Mouse (Mus musculus) midbrain, embryonic 14.5 days (tissue): ENCODE measurements around the gene B4galnt2. TPM values are rescaled to one million over a fixed set of nuclear protein-coding genes. Genes with fewer than 3 reads are reported as not detected.
A peak's percentile ranks its signal among the peaks of the same experiment; 100 is the strongest.

Source experiments
- ATAC-seq: fragments of 200-750 bp; cut with Nextera tagmentation; 2 replicates; pipeline ENCODE4 v1.8.0; 2017; ENCODE audit warnings: moderate number of reproducible peaks, moderate library complexity; ENCODE audit not compliant: low FRiP score, low TSS enrichment
- DNase-seq: peaks from one replicate; pipeline ENCODE4 v3.0.0-alpha.2; 2015
- H3K27ac ChIP-seq: fragments of 300-500 bp; sonication (generic); replicated peaks from 2 replicates; pipeline ENCODE4 v1.5.1; 2014; ENCODE audit warnings: mild to moderate bottlenecking, low read depth, low read length, moderate library complexity
- H3K27me3 ChIP-seq: fragments of 300-500 bp; sonication (generic); 2 replicates; pipeline ENCODE4 v1.6.1; 2014; ENCODE audit warnings: low read length, control low read depth, mixed read lengths; ENCODE audit not compliant: control insufficient read depth, insufficient read depth
- H3K36me3 ChIP-seq: fragments of 300-500 bp; sonication (generic); 2 replicates; pipeline ENCODE4 v1.6.1; 2014; ENCODE audit warnings: low read length, control low read depth; ENCODE audit not compliant: control insufficient read depth, insufficient read depth
- H3K4me1 ChIP-seq: fragments of 300-500 bp; sonication (generic); 2 replicates; pipeline ENCODE4 v1.6.1; 2014; ENCODE audit warnings: mild to moderate bottlenecking, antibody characterized with exemption, low read length, control low read depth; ENCODE audit not compliant: control insufficient read depth, insufficient read depth
- H3K4me2 ChIP-seq: fragments of 300-500 bp; sonication (generic); 2 replicates; pipeline ENCODE4 v1.6.1; 2014; ENCODE audit warnings: mild to moderate bottlenecking, low read length, moderate library complexity
- H3K4me3 ChIP-seq: fragments of 300-500 bp; sonication (generic); replicated peaks from 2 replicates; pipeline ENCODE4 v1.5.1; 2014; ENCODE audit warnings: low read depth, low read length
- H3K9ac ChIP-seq: fragments of 300-500 bp; sonication (generic); replicated peaks from 2 replicates; pipeline ENCODE4 v1.6.1; 2014; ENCODE audit warnings: mild to moderate bottlenecking, low read length, moderate library complexity
- H3K9me3 ChIP-seq: fragments of 300-500 bp; sonication (generic); 2 replicates; pipeline ENCODE4 v1.6.1; 2016; ENCODE audit warnings: low read length, control low read depth, mixed read lengths; ENCODE audit not compliant: control insufficient read depth
- WGBS: fragments of 180-500 bp; shearing (Covaris S2); extraction: QIAGEN DNeasy Blood & Tissue Kit; methylation state at CpG from one replicate; pipeline ENCODE4 v1.1.7; 2014; 5-methylcytosine and 5-hydroxymethylcytosine counted together
- polyA plus RNA-seq: library from polyadenylated mRNA; unstranded; fragments of >200 nt; fragmentation: Nextera tagmentation; extraction: Ambion mirVana; gene quantifications from 2 replicates; pipeline ENCODE4 v1.2.1, GENCODE M21; 2014

B4galnt2 gene
- polyA plus RNA-seq, 1 experiment from 2014 or later, result not detected

DNA sequence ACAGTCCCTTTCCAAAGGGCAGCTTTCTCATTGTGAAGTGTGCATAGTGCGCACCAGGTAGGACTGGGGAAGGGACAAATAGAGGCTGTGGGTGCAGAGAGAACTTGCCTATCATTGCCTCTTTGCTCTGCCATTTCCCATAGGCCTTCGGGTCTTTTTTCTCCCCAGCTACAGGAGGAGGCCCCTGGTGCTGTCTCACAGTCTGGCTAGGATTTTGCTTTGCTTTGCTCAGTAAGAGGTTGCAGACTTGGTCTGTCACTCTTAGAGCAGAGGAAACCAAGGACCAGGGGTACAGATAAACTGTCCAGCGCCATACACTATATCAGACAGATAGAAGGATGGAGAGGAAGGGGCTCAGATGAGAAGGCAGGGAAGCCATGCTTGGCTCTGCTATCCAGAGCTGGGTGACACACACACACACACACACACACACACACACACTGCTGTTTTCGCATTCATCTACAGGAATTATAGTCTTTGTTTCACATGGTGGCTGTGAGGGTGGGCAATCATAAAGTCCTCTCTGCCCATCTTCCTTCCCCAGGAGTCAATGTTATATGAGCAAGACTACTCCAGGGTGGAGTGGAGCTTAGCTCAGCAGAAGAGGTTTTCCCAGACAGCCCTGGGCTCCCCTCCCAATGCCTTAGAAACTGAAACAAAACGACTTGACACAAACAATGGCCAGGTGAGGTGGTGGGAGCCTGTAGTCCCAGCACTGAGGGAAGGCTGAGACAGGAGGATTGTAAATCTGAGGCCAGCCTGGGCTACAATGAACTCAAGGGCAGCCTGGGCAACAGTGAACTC, 73.8 kb downstream of the B4galnt2 start:
- Histone ChIP-seq H3K36me3 (no peaks in the 10 kb centered on the region), H3K4me2 (no peak overlapping the region), H3K27ac (no peak overlapping the region), H3K9ac (no peak overlapping the region), H3K4me3 (no peak overlapping the region), H3K4me1 (0 out of 2 replicates have a peak, but pooled peaks cover 4% of the 10 kb centered on the region), H3K9me3 (no peaks in the 10 kb centered on the region), H3K27me3 (0 out of 2 replicates have a peak, but pooled peaks cover 5% of the 10 kb centered on the region)
- ATAC-seq, result no peak
- WGBS, result 82% methylated on average over 5 of the region's 5 CpGs
- no peak for DNase-seq

DNA sequence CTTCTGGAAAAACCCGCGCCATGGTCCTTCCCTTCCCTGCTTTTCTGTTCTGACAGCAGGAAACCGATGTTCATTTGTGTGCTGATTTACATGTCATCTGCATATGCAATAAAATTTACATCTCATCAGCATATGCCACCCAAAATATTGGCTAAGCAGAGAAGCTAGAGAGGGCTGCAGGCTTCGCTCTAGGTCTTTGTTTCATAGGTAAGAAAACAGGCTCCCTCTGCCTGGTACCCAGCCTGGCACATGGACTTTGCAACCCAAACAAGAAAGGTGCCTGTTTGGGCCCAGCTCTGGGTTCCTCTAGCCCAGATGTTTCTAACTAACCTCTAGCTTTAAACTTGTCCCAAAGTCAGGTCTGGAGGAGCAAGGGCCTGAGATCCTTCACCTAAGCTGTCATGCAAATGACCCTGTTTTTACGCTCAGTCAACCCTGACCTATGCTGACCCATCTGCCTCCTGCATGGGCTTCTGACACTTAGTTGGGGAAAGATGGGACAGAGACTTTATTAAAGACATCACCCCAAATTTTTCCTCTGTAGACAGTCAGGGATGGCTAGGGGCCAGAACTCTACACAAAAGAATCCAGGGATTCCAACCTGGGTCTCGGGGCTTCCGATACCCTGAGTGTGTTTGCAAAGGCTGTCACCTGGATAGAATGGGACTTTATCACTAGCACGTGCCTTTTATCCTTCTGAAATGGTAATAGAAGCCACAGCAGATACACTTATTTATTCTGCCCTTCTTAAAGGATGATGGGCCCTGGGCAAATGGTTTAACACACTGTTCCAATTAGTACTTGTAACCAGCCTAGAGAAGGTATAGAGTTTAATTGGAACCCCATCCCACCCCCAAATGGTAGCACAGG, 75.5 kb downstream of the B4galnt2 start:
- Histone ChIP-seq H3K9ac (no peak overlapping the region), H3K9me3 (no peaks in the 10 kb centered on the region), H3K36me3 (no peaks in the 10 kb centered on the region), H3K4me2 (no peak overlapping the region), H3K27me3 (peaks cover 21% of the 10 kb centered on the region), H3K27ac (no peak overlapping the region), H3K4me3 (no peak overlapping the region), H3K4me1 (0 out of 2 replicates have a peak, but pooled peaks cover 4% of the 10 kb centered on the region)
- WGBS, result 72% methylated on average over 8 of the region's 8 CpGs
- DNase-seq (no peak), ATAC-seq (no peak)

DNA sequence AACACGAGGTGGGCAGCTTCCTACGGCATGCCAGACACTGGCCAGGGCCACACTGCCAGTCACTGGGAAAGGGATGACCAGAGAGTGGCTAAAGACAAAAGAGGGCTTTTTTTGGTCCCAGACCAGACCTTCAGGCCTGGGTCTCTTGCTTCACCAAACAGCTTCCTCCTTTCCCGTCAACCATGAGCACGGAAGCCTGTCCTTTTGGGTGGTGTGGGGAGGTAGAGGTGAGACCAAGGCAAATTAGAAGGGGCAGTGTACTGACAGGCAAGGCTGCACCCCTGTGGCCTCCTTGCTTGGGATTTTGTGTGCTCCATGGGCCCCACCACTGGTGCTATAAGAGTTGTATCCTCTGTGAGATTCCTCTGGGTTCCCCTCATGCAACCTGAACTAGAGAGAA, 76.1 kb downstream of the B4galnt2 start:
- Histone ChIP-seq H3K27me3 (peaks cover 28% of the 10 kb centered on the region), H3K9ac (no peak overlapping the region), H3K4me1 (0 out of 2 replicates have a peak, but pooled peaks cover 4% of the 10 kb centered on the region), H3K27ac (no peak overlapping the region), H3K4me2 (no peak overlapping the region), H3K4me3 (no peak overlapping the region), H3K36me3 (no peaks in the 10 kb centered on the region), H3K9me3 (no peaks in the 10 kb centered on the region)
- WGBS, result 86% methylated on average over 4 of the region's 4 CpGs
- no peak for DNase-seq
- ATAC-seq, result no peak

DNA sequence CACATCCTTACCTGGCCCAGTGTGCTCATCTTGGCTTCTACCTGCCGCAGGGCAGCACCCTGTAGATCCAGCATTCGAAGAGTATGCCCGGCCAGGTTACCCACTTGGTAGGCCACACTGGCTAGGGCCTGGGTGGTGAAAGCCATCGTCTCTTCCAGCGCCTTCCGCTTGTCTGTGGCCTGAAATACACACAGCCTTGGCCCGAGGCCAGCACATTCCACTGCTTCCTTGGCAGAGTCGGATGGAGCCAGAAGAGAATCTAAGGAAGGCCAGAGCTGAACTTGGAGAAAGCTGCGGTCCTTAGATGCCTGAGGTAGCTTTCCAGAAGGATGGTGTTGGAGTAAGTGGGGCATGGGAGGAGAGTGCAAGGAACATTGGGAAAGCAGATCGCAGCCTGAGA, 77.6 kb downstream of the B4galnt2 start, which contains the start of gene Gngt2:
Gngt2 (plus strand) TSS at position 158 of the 400 bp plus-strand sequence.
- WGBS, result 76% methylated on average over 10 of the region's 10 CpGs
- ATAC-seq, result no peak
- Histone ChIP-seq H3K4me2 (no peak within 1 kb of the TSS), H3K9ac (no peak within 1 kb of the TSS), H3K9me3 (no peaks in the 10 kb centered on the region), H3K27ac (no peak within 1 kb of the TSS), H3K4me1 (0 out of 2 replicates have a peak, but pooled peaks cover 1% of the 10 kb centered on the region), H3K36me3 (no peaks in the 10 kb centered on the region), H3K4me3 (no peak within 1 kb of the TSS), H3K27me3 (peaks cover 43% of the 10 kb centered on the region)
- peak; percentile 64 for DNase-seq

DNA sequence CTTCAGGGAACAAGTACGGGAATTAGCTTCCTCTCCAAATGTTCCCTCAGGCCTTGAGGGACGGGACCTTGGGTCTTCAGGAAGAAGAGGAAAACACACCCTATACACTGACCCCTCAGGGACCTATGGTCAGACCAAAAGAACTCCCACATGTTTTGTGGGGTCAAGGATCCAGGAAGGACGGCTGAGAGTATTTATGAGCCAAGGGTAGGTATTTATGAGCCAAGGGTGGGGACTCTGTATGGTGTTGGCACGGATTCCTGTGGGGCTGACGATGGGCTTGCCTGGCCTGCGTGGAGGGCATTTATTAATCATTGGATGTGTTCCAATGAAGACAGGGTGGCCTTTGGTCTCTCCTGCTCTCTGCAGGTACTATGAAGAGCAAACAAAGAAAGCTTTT, 78.3 kb downstream of the B4galnt2 start:
- Histone ChIP-seq H3K27ac (no peak overlapping the region), H3K9me3 (no peaks in the 10 kb centered on the region), H3K4me1 (no peaks in the 10 kb centered on the region), H3K36me3 (no peaks in the 10 kb centered on the region), H3K4me2 (no peak overlapping the region), H3K4me3 (no peak overlapping the region), H3K9ac (no peak overlapping the region), H3K27me3 (peaks cover 49% of the 10 kb centered on the region)
- 79% methylated on average over 6 of the region's 6 CpGs for WGBS
- DNase-seq (no peak), ATAC-seq (no peak)

DNA sequence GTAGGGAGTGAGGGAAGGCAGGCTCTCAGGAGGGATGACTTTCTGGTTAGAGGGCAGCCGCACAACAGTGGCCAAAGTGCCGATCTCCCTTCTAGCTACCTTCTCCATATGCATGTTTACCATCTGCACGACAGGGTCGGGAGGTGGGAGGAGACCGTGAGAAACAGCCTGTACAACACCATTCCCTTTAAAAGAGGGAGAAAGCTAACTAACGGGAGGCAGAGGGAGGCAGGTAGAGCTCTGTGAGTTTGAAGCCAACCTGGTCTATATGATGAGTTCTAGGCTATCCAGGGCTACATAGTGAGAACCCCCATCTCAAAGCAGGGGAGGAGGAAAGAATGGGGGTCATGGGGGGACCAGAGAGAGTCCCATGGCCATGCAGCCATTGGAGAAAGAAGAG, 78.9 kb downstream of the B4galnt2 start:
- Histone ChIP-seq H3K27me3 (peaks cover 55% of the 10 kb centered on the region), H3K27ac (no peak overlapping the region), H3K4me3 (no peak overlapping the region), H3K4me2 (no peak overlapping the region), H3K36me3 (no peaks in the 10 kb centered on the region), H3K4me1 (peaks cover under 1% of the 10 kb centered on the region), H3K9me3 (no peaks in the 10 kb centered on the region), H3K9ac (no peak overlapping the region)
- ATAC-seq (no peak), DNase-seq (no peak)
- 48% methylated on average over 6 of the region's 6 CpGs for WGBS

DNA sequence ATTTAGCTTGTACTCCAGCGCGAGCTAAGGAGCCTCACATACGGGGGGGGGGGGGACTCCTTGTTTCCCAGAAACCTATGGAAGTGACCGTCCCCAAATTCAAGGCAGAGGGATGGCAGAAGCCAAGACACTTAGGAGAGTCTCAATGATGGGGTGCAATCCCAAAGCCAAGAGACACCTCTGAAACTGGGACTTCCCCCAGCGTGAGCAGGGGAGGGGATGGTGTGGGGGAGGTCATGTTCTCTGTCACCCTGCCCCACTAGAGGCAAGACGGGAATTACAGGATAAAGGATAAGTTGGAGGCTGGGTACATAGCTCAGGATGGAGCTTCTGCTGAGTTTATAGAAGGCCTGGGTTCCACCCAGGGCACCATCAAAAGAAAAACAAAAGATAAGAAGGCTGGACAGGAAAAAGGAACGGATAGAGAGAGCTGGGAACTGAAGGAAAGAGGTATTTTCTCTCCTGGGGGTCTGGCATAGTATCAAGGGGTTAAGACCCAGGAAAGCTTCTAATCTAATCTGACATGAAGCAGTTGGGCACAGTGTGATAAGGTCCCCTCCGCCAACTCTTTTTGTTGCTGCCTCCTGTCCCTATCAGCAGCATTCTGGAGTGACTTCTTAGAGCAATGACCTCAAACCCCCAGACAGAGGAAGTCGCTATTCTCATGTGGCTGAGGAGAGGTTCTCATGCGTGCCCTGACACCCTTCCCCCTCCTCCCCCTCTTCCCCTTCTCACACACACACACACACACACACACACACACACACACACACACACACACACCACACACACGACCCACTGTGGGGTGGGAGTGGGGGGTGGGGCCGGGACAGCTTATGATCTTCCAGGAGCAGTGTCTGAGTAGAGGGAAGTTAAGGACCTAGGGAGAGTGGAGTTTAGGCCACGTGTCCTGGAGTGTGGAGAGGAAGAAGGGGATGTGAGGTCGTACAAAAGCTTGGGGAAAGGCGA, 79.7 kb downstream of the B4galnt2 start:
- 22% methylated on average over 15 of the region's 15 CpGs for WGBS
- DNase-seq (no peak), ATAC-seq (no peak)
- Histone ChIP-seq H3K27ac (no peak overlapping the region), H3K9ac (no peak overlapping the region), H3K9me3 (no peaks in the 10 kb centered on the region), H3K36me3 (no peaks in the 10 kb centered on the region), H3K4me1 (peaks cover 9% of the 10 kb centered on the region), H3K4me2 (no peak overlapping the region), H3K4me3 (no peak overlapping the region), H3K27me3 (peaks cover 63% of the 10 kb centered on the region)

DNA sequence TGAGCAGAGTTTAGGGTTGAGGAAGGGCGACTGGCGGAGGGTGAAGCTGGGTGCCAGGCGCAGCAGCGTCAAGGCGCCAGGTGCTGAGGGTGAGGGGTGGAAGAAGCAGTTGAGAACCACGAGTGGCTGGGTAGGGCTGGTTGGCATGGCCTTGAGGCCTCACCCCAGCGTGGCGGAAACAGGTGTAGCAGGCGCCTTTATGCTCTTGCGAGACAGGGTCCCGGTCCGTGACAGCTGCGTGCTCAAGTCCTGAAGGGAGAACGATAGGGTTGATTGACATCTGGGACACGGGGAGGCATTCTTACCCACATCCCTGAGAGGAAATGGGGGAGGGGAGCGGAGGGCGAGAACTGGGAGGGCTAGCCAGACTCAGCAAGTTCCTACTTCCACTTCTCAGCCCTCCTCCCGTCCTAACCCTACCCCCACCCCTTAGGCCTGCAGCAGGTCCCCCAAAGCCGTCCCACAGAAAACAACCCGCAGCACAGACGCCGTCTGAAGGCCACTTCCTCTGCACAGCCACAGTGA, 80.5 kb downstream of the B4galnt2 start:
- no peak overlapping the region for H3K4me3 ChIP-seq
- H3K27me3 ChIP-seq, result peaks cover 71% of the 10 kb centered on the region
- H3K27ac ChIP-seq, result no peak overlapping the region
- no peak overlapping the region for H3K9ac ChIP-seq
- no peaks in the 10 kb centered on the region for H3K36me3 ChIP-seq
- no peak overlapping the region for H3K4me2 ChIP-seq
- H3K4me1 ChIP-seq, result peaks cover 9% of the 10 kb centered on the region
- no peaks in the 10 kb centered on the region for H3K9me3 ChIP-seq
- DNase-seq, result peak; percentile 26
- ATAC-seq, result no peak
- WGBS, result 7% methylated on average over 21 of the region's 22 CpGs
